Mouse (Mus musculus) ES-Bruce4 (cell line): ENCODE data around the gene Zfp593. TPM values are rescaled to one million over a fixed set of nuclear protein-coding genes. Genes with fewer than 3 reads are reported as not detected.

Source experiments
- H3K27ac ChIP-seq: 2 replicates; pipeline ENCODE4 v1.5.1; 2012; ENCODE audit warnings: low read length, inconsistent platforms; ENCODE audit not compliant: insufficient read depth
- H3K27me3 ChIP-seq: 2 replicates; pipeline ENCODE4 v1.6.1; 2012; ENCODE audit warnings: mild to moderate bottlenecking, low read length, inconsistent platforms; ENCODE audit not compliant: control insufficient read depth, poor library complexity, insufficient read depth, severe bottlenecking
- H3K36me3 ChIP-seq: 2 replicates; pipeline ENCODE4 v1.6.1; 2012; ENCODE audit warnings: inconsistent platforms, mild to moderate bottlenecking, low read length, moderate library complexity; ENCODE audit not compliant: control insufficient read depth, poor library complexity, insufficient read depth, severe bottlenecking
- H3K4me1 ChIP-seq: one replicate; pipeline ENCODE4 v1.8.1; 2011; ENCODE audit warnings: low read length; ENCODE audit not compliant: control insufficient read depth, insufficient read depth
- H3K4me3 ChIP-seq: 2 replicates; pipeline ENCODE4 v1.5.1; 2011; ENCODE audit warnings: low read depth, mild to moderate bottlenecking, low read length
- H3K9ac ChIP-seq: 2 replicates; pipeline ENCODE4 v1.6.1; 2012; ENCODE audit warnings: low read depth, mild to moderate bottlenecking, inconsistent platforms; ENCODE audit not compliant: poor library complexity, severe bottlenecking
- H3K9me3 ChIP-seq: replicated peaks from 2 replicates; pipeline ENCODE4 v1.6.1; 2012; ENCODE audit warnings: mild to moderate bottlenecking, low read length, inconsistent platforms; ENCODE audit not compliant: control insufficient read depth, poor library complexity, insufficient read depth, severe bottlenecking
- CTCF ChIP-seq: IDR thresholded peaks from one replicate; pipeline ENCODE4 v1.8.1; 2011; ENCODE audit warnings: low read depth, low read length
- EP300 ChIP-seq: IDR thresholded peaks from 2 replicates; pipeline ENCODE4 v1.6.1; 2011; ENCODE audit warnings: low read depth, low read length; ENCODE audit not compliant: insufficient read depth
- POLR2A ChIP-seq: IDR thresholded peaks from one replicate; pipeline ENCODE4 v1.8.1; 2011; ENCODE audit warnings: low read length; ENCODE audit not compliant: insufficient read depth
- polyA plus RNA-seq: library from polyadenylated mRNA; stranded (reverse); fragments of >200 nt; gene quantifications from 2 replicates; pipeline ENCODE4 v1.2.4, GENCODE M21; 2011; ENCODE audit warnings: low read depth; ENCODE audit not compliant: missing spikeins, insufficient read depth, insufficient read length

Zfp593 gene
- polyA plus RNA-seq, 1 experiment, result 17.2 TPM

DNA sequence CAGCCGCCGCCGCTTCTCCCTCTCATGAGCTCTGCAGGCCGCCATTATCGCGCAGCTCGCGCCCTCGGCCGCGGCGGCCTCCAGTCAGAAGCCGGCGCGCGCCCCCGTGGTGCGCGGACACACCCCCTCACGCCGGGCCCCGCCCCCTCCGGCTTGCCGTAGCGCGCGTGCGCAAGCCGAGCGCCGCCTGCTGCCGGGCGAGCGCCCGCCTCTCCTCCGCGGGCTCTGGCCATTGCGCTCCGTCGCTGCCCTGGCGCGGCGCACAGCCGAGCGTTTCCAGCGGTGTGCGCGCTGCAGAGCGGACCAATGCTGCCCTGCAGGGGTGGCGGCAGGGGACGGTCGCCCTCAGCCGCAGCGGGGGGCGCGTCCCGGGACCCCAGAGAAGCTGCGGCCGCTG is 41.8 kb upstream of the Zfp593 start:
- peak overlapping the region; percentile 88 for H3K9ac ChIP-seq
- peak overlapping the region; percentile 70 for H3K27ac ChIP-seq
- TF ChIP-seq POLR2A (peak; percentile 76), CTCF (no peak)
- no peaks in the 10 kb centered on the region for H3K27me3 ChIP-seq
- no peaks in the 10 kb centered on the region for H3K4me1 ChIP-seq
- no peaks in the 10 kb centered on the region for H3K9me3 ChIP-seq
- H3K4me3 ChIP-seq, result peak overlapping the region; percentile 87
- peaks cover 7% of the 10 kb centered on the region for H3K36me3 ChIP-seq

DNA sequence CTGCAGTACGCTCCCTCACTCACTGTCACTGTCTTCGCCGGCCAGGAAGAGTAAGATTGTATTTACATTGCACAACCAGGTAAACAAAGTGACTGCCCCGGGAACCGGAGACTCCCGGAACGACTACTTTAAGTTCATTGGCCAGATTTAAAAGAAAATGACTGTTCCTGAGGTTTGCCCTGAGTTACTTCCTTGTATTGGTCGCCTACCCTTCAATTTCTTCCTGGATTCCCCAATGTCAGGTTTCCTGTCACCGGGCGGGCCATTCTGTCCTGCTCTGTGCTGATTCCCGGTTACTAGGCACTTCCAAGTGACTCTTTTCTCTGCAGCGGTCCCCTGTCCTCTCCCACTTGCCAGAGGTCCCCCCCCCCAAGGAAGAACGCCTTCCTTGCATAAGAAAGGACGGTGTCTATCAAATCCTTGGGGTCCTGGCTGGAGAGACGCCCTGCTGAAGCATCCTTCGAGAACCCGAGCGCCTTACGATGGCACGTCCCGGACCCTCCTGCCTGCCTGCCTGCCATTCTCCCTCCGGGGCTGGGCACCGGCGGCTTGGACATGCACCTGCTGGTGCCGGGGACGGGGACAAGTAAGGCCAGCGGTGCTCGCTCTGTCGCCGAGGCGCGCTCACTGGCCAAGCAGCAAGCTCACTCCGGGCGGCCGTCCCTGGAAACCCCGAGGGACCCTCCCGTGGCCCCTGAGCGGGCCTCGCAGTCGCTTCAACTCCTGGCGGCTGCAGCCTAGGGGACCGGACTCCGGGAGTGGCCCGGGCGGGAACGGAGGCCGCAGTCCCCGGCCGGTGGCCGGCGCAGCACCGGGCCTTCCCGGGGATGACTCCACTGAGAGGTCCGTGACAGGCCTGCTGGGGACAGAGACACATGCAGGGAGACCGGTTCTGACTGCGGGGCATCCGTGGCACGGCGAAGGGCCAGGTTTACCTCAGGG is 41.1 kb upstream of the Zfp593 start:
- Histone ChIP-seq H3K36me3 (peaks cover 7% of the 10 kb centered on the region), H3K4me3 (peak overlapping the region; percentile 87), H3K4me1 (no peaks in the 10 kb centered on the region), H3K9me3 (no peaks in the 10 kb centered on the region), H3K9ac (peak overlapping the region; percentile 88), H3K27me3 (no peaks in the 10 kb centered on the region), H3K27ac (no peak overlapping the region)
- no peak for TF ChIP-seq POLR2A
- no peak for TF ChIP-seq CTCF

DNA sequence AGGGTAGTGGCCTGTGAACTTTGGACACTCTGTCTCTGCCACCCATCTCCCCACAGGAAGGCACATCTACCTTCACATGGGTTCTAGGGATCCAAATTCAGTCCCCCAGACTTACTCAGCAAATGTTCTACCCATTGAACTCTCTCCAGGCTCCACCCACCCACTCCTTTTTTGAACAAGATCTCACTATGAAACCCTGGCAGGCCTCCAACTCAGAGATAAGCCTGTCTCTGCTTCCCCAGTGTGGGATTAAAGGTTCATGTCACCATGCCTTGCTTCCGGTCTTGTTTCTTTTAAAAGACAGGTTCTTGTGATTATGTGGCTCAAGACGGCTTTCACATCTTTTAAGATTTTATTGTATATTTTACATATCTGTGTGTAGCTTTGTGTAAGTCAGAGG is 39.5 kb upstream of the Zfp593 start:
- Histone ChIP-seq H3K4me3 (no peak overlapping the region), H3K27me3 (no peaks in the 10 kb centered on the region), H3K9me3 (no peaks in the 10 kb centered on the region), H3K27ac (no peak overlapping the region), H3K9ac (no peak overlapping the region), H3K36me3 (peaks cover 17% of the 10 kb centered on the region), H3K4me1 (no peaks in the 10 kb centered on the region)
- TF ChIP-seq EP300, result no peak
- no peak for TF ChIP-seq CTCF
- no peak for TF ChIP-seq POLR2A

DNA sequence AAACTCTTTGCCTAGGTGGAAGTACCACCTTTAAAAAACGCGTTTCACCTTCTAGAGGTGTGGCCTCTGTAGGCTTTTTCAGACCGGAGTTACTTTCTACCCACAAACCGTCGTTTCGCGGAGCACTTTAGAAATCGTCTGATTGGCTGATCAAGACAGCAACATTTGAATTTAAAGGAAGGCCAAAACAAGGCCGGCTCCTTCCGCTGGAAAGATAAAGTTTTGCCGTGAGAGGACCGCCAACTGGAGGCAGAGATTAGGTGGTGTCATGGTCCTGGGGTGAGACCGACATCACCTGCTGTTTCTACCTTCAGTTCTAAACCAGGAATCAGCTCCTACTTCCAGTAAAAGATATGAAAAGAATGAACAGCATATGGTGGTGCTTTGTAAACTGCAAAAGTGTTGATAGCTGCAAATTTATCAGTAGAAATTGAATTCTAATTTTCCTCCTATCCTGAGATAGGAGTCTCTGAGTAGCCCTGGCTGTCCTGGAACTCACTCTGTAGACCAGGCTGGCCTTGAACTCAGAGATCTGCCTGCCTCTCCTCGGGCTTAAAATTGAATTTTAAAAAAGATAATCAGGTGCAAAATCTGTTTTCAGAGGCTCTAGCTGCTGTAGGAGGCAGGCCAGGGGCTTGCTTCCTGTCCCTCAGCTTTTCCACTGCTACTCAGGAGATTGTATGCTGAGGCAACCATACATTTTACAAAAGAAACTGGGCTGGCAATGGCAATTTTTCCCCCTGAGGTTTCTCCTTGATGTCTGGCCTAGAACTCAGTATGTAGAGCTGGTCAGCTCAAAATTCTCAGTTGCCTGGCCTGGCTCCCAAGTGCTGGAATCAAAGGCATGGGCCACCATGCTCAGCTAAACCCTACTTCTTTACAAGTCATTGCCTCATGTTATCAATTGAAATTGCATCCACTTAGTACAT is 28.3 kb upstream of the Zfp593 start:
- H3K36me3 ChIP-seq, result peaks cover 5% of the 10 kb centered on the region; the same call in 1 of the 2 replicates
- peak overlapping the region; percentile 35; the same call in 1 of the 2 replicates for H3K4me3 ChIP-seq
- H3K4me1 ChIP-seq, result no peaks in the 10 kb centered on the region
- H3K27me3 ChIP-seq, result no peaks in the 10 kb centered on the region
- TF ChIP-seq EP300 (no peak), POLR2A (no peak), CTCF (no peak)
- no peaks in the 10 kb centered on the region for H3K9me3 ChIP-seq
- peak overlapping the region; percentile 54 for H3K9ac ChIP-seq
- peak overlapping the region; percentile 68 for H3K27ac ChIP-seq

DNA sequence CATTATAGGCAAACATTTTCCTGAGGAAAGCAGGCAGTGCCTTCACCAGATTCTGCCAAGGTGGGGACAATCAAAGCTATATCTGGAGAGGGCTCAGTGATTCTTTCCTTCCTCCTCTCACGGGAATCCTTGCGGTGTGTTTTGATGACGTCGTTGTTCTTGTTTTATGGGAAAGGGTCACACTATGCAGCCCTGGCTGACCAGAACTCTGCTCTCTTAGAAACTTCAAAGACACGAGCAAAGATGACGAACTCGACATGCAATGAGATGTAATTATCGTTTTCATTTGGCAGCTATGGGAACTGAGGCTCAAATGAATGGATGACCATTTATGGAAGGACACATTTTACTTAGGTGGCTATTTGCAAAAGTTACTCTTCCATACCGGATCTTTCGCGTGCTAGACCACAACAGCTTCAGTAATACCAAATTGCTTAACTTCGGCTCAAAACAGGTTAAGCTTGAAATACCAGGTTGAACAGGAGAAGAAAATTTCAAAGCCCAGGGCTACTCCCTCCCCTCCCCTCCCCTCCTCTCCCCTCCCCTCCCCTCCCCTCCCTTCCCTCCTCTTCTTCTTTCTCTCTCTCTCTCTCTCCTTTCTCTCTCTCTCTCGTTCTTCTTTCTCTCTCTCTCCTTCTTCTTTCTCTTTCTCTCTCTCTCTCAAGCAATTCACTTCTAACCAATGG is 27.5 kb upstream of the Zfp593 start:
- H3K27ac ChIP-seq, result peak overlapping the region; percentile 76
- H3K9me3 ChIP-seq, result no peaks in the 10 kb centered on the region
- no peaks in the 10 kb centered on the region for H3K4me1 ChIP-seq
- H3K4me3 ChIP-seq, result no peak overlapping the region
- H3K27me3 ChIP-seq, result no peaks in the 10 kb centered on the region
- H3K36me3 ChIP-seq, result no peaks in the 10 kb centered on the region; the same call in 1 of the 2 replicates
- TF ChIP-seq POLR2A (no peak), CTCF (no peak), EP300 (no peak)
- H3K9ac ChIP-seq, result peak overlapping the region; percentile 43; the same call in 1 of the 2 replicates
